Mouse (Mus musculus) brain, embryonic 14.5 days (tissue): ENCODE results near the gene Grm4.

ENCODE experiments used
- CTCF ChIP-seq: fragments of 200-500 bp; IDR thresholded peaks from 2 replicates; pipeline ENCODE4 v1.5.1; 2012; ENCODE audit warnings: inconsistent platforms, mild to moderate bottlenecking, moderate library complexity, borderline replicate concordance; ENCODE audit not compliant: insufficient read depth, insufficient read length; ENCODE audit errors: extremely low read depth
- POLR2A ChIP-seq: fragments of 200-500 bp; IDR thresholded peaks from 2 replicates; pipeline ENCODE4 v1.6.1; 2012; ENCODE audit warnings: mild to moderate bottlenecking, inconsistent platforms, borderline replicate concordance; ENCODE audit not compliant: poor library complexity, insufficient read depth, insufficient read length, severe bottlenecking; ENCODE audit errors: extremely low read depth

DNA sequence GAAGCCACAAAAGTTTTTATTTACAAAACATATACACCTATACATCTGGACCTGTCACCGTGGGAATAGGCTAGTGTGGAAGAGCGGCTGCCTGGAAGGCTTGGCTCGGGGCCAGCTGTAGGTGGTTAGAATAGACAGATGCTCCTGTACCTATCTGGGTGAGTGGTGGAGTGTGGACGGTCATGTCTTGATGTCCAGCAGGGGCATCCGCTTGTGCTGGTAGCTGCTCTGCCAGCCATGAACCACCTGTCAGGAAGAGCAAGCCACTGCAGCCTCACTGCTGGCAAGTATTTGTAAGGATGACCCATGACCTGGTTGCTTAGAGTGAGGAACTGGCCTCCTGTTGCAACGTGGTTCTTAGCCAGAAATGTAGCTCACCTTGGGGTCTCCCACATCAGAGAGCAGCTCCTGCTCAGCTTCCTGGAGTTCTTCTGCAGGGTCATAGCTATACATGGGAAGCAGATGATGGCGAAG lies 42.6 kb upstream of the Grm4 start:
- TF ChIP-seq POLR2A (no peak), CTCF (no peak)
